Comparison of ENCODE assay signal across 9 mouse cellular contexts in genomic region chr13:113293707-113294432, GRCm38 (mm10). TPM values are rescaled to one million over a fixed set of nuclear protein-coding genes. Genes with fewer than 3 reads are reported as not detected.
DNase-seq lines count a peak whose midpoint lies in the region; ATAC-seq lines count a peak whose summit lies in the region.
"Had no signal": no experiment of that assay in that cellular context is flagged by ENCODE, and none has a peak within 500 bp of the region (broad histone marks: within the 10 kb centered on the region; RNA-seq: fewer than 3 reads in every experiment).

No protein-coding gene starts in this region.

- H3K4me3 ChIP-seq in heart, embryonic 14.5 days (ENCODE audit: control insufficient read depth in 1 of 2, insufficient read depth in 1 of 2, low read depth in 1 of 2, low read length in 2 of 2) = peak overlapping the region; percentile 55 to 75
- peak overlapping the region; percentile 66 for H3K4me3 ChIP-seq in embryonic facial prominence, embryonic 11.5 days (ENCODE audit: low read depth, low read length)
- peak overlapping the region; percentile 49 for H3K4me3 ChIP-seq in intestine, embryonic 14.5 days (ENCODE audit: low read depth, low read length)
- H3K4me3 ChIP-seq in midbrain, embryonic 15.5 days = peak overlapping the region; percentile 52

- no peak overlapping the region for H3K27ac ChIP-seq in heart, embryonic 14.5 days (replicated peaks in 1 of 2; ENCODE audit: control insufficient read depth in 1 of 2, insufficient read depth in 1 of 2, low read depth in 2 of 2, low read length in 2 of 2)
- H3K27ac ChIP-seq in embryonic facial prominence, embryonic 11.5 days (replicated peaks; ENCODE audit: low read depth, low read length) = no peak overlapping the region
- no peak overlapping the region for H3K27ac ChIP-seq in intestine, embryonic 14.5 days (ENCODE audit: low read depth)
- H3K27ac ChIP-seq in midbrain, embryonic 15.5 days = no peak overlapping the region

- peak overlapping the region; percentile 94 for H3K4me2 ChIP-seq in heart, embryonic 14.5 days (ENCODE audit: low read length)
- peak overlapping the region; percentile 88 for H3K4me2 ChIP-seq in embryonic facial prominence, embryonic 11.5 days (ENCODE audit: low read depth, low read length)
- peak overlapping the region; percentile 69 for H3K4me2 ChIP-seq in intestine, embryonic 14.5 days (ENCODE audit: low read length)
- peak overlapping the region; percentile 86 for H3K4me2 ChIP-seq in midbrain, embryonic 15.5 days

- 67% methylated on average over 11 of the region's 11 CpGs for WGBS in heart, embryonic 14.5 days
- WGBS in embryonic facial prominence, embryonic 11.5 days = 51% methylated on average over 11 of the region's 11 CpGs
- WGBS in intestine, embryonic 14.5 days = 58% methylated on average over 11 of the region's 11 CpGs
- WGBS in midbrain, embryonic 15.5 days = 67% methylated on average over 11 of the region's 11 CpGs

- H3K27me3 ChIP-seq in heart, embryonic 14.5 days (ENCODE audit: control insufficient read depth, insufficient read depth, low read length) = peaks cover 7% of the 10 kb centered on the region
- H3K27me3 ChIP-seq in embryonic facial prominence, embryonic 11.5 days (ENCODE audit: control insufficient read depth, insufficient read depth, low read length) = no peaks in the 10 kb centered on the region; the same call in 1 of the 2 replicates
- H3K27me3 ChIP-seq in intestine, embryonic 14.5 days (replicated peaks; ENCODE audit: control insufficient read depth, insufficient read depth, low read length) = peaks cover 4% of the 10 kb centered on the region; the same call in 1 of the 2 replicates
- peaks cover 7% of the 10 kb centered on the region for H3K27me3 ChIP-seq in midbrain, embryonic 15.5 days (replicated peaks)

- no peaks in the 10 kb centered on the region for H3K36me3 ChIP-seq in heart, embryonic 14.5 days (ENCODE audit: control insufficient read depth, insufficient read depth, low read length)
- no peaks in the 10 kb centered on the region for H3K36me3 ChIP-seq in embryonic facial prominence, embryonic 11.5 days (replicated peaks; ENCODE audit: control insufficient read depth, insufficient read depth, low read depth, low read length)
- no peaks in the 10 kb centered on the region for H3K36me3 ChIP-seq in intestine, embryonic 14.5 days (ENCODE audit: control insufficient read depth, insufficient read depth, low read length)
- no peaks in the 10 kb centered on the region for H3K36me3 ChIP-seq in midbrain, embryonic 15.5 days (replicated peaks)

- ATAC-seq in heart, embryonic 14.5 days (ENCODE audit: insufficient number of reproducible peaks, insufficient read depth, low FRiP score, low read depth) = no peak
- ATAC-seq in embryonic facial prominence, embryonic 11.5 days (replicated peaks; ENCODE audit: insufficient number of reproducible peaks, low FRiP score, low TSS enrichment, low read depth) = 0 out of 2 replicates have a peak, but pooled peaks have one; percentile 7
- 0 out of 2 replicates have a peak, but pooled peaks have one; percentile 6 for ATAC-seq in intestine, embryonic 14.5 days (replicated peaks; ENCODE audit: low FRiP score, low TSS enrichment, low read depth)
- ATAC-seq in midbrain, embryonic 15.5 days (replicated peaks) = no peak
- ATAC-seq in megakaryocyte progenitor cell, adult 5-6 weeks (replicated peaks; ENCODE audit: poor library complexity) = no peak

- intact Hi-C loops in heart, postnatal 10 days (cut with DNase I) = no loop called here

- no peaks in the 10 kb centered on the region for H3K9me3 ChIP-seq in heart, embryonic 14.5 days (ENCODE audit: control insufficient read depth, low read length)
- H3K9me3 ChIP-seq in embryonic facial prominence, embryonic 11.5 days (replicated peaks; ENCODE audit: control insufficient read depth, low read length) = no peaks in the 10 kb centered on the region
- H3K9me3 ChIP-seq in intestine, embryonic 14.5 days (ENCODE audit: control insufficient read depth, low read length) = no peaks in the 10 kb centered on the region
- no peaks in the 10 kb centered on the region for H3K9me3 ChIP-seq in midbrain, embryonic 15.5 days

- DNase-seq in heart, postnatal 10 days = no peak
- peak; percentile 32 for DNase-seq in embryonic facial prominence, embryonic 11.5 days (ENCODE audit: low spot score)
- peak; percentile 50 for DNase-seq in intestine, embryonic 14.5 days (ENCODE audit: low spot score)
- DNase-seq in adrenal gland, postnatal 25 days = no peak
- DNase-seq in thymus, postnatal 10 days (ENCODE audit: low spot score in 2 of 2) = no peak
- DNase-seq: thymus, adult 18-20 months had no signal

- peaks cover 0 to 3% of the 10 kb centered on the region in 2 experiments; a peak in 1 of 4 replicates for H3K4me1 ChIP-seq in heart, embryonic 14.5 days (ENCODE audit: control insufficient read depth in 2 of 2, insufficient read depth in 2 of 2, low read length in 2 of 2)
- H3K4me1 ChIP-seq in embryonic facial prominence, embryonic 11.5 days (ENCODE audit: control insufficient read depth, insufficient read depth, low read length) = no peaks in the 10 kb centered on the region
- 0 out of 2 replicates have a peak, but pooled peaks cover 11% of the 10 kb centered on the region for H3K4me1 ChIP-seq in intestine, embryonic 14.5 days (replicated peaks; ENCODE audit: control insufficient read depth, insufficient read depth, low read length)
- H3K4me1 ChIP-seq in midbrain, embryonic 15.5 days = peaks cover 8% of the 10 kb centered on the region; the same call in 1 of the 2 replicates

- H3K9ac ChIP-seq in heart, embryonic 14.5 days (ENCODE audit: low read length) = peak overlapping the region; percentile 86
- peak overlapping the region; percentile 92 for H3K9ac ChIP-seq in embryonic facial prominence, embryonic 11.5 days (replicated peaks; ENCODE audit: low read length)
- peak overlapping the region; percentile 70 for H3K9ac ChIP-seq in intestine, embryonic 14.5 days (ENCODE audit: low read length)
- H3K9ac ChIP-seq in midbrain, embryonic 15.5 days = no peak overlapping the region; the same call in 1 of the 2 replicates

RNA-seq across cellular contexts. Expression of gene BC067074, which starts 0.9 kb away (rescaled TPM):
- 3.0 and 3.2 TPM in 2 replicates for polyA plus RNA-seq in heart, embryonic 14.5 days (2014; fragmentation: Nextera tagmentation; extraction: Ambion mirVana)
- 10 to 100 TPM in 1 of 2 experiments, 1 to 10 TPM in 1; 7.8 to 10.4 TPM for total RNA-seq in heart, postnatal 10 days (2021)
- polyA plus RNA-seq in embryonic facial prominence, embryonic 11.5 days (2014; fragmentation: Nextera tagmentation; extraction: Ambion mirVana) = 4.9 and 5.0 TPM in 2 replicates
- polyA plus RNA-seq in intestine, embryonic 14.5 days (2014; fragmentation: Nextera tagmentation; extraction: Ambion mirVana) = 4.2 and 4.9 TPM in 2 replicates
- 0.77 and 0.80 TPM in 2 replicates for polyA plus RNA-seq in midbrain, embryonic 15.5 days (2015; fragmentation: Nextera tagmentation; extraction: Ambion mirVana)
- 0.81 and 0.85 TPM in 2 replicates for total RNA-seq in adrenal gland, postnatal 25 days (2021)
- 0.10 TPM in 1 of 2 replicates, not detected in the other for total RNA-seq in megakaryocyte progenitor cell, adult 5-6 weeks (2015)
- 0.14 TPM in 1 of 2 replicates, not detected in the other for total RNA-seq in megakaryocyte progenitor cell, adult 5-6 weeks (2017)

Comparison
In these comparisons a context has a peak if more than half of its experiments do, and no peak if none do; other contexts are left out.
1. ATAC-seq: peak in embryonic facial prominence, embryonic 11.5 days (single experiment) and intestine, embryonic 14.5 days (single experiment); none in heart, embryonic 14.5 days (single experiment), midbrain, embryonic 15.5 days (single experiment) and megakaryocyte progenitor cell, adult 5-6 weeks (single experiment).
2. DNase-seq: peak in embryonic facial prominence, embryonic 11.5 days (single experiment) and intestine, embryonic 14.5 days (single experiment); none in heart, postnatal 10 days (0 of 2), adrenal gland, postnatal 25 days (single experiment) and thymus, postnatal 10 days (0 of 2).
3. Peak in every context shown above with its lines, with median percentiles within 50 percentile points of each other: H3K4me2 ChIP-seq and H3K4me3 ChIP-seq.